Mouse (Mus musculus): ENCODE measurements around the gene Becn1. TPM values are rescaled to one million over a fixed set of nuclear protein-coding genes. Genes with fewer than 3 reads are reported as not detected.
A peak's percentile ranks its signal among the peaks of the same experiment; 100 is the strongest.

Gene Becn1
- total RNA-seq, 2 experiments from 2014 or later, result 210 to 218 TPM

GRCm38 (mm10) chr11:101262272-101262967 is 39.7 kb downstream of the Becn1 start:
- DNase-seq (ENCODE audit: extremely low spot score in 1 of 2, low spot score in 2 of 2), result no peak
- Histone ChIP-seq H3K4me3 (no peak overlapping the region), H3K27ac (no peak overlapping the region)
- intact Hi-C loops (cut with DNase I), result loop anchor here (2.0 kb wide), 1 partner anchor 14 kb away; no protein-coding TSS in a partner anchor
- TF ChIP-seq CTCF (IDR thresholded peaks at IDR 0.05), result no peak

GRCm38 (mm10) chr11:101260826-101261380 is 41.2 kb downstream of the Becn1 start:
- no peak for DNase-seq (ENCODE audit: extremely low spot score in 1 of 2, low spot score in 2 of 2)
- Histone ChIP-seq H3K27ac (peak overlapping the region; percentile 19; the same call in 1 of the 2 replicates), H3K4me3 (peak overlapping the region; percentile 53)
- intact Hi-C loops (cut with DNase I), result no loop called here
- TF ChIP-seq CTCF (IDR thresholded peaks at IDR 0.05), result no peak

GRCm38 (mm10) chr11:101259948-101260825 is 41.9 kb downstream of the Becn1 start, which contains the start of gene Wnk4:
Wnk4 (plus strand) TSS chr11:101260567.
- TF ChIP-seq CTCF (IDR thresholded peaks at IDR 0.05), result no peak
- Histone ChIP-seq H3K4me3 (peak within 1 kb of the TSS; percentile 53), H3K27ac (peak within 1 kb of the TSS; percentile 19; the same call in 1 of the 2 replicates)
- intact Hi-C loops (cut with DNase I), result no loop called here
- peak in 1 of 2 experiments; percentile 30 for DNase-seq (ENCODE audit: extremely low spot score in 1 of 2, low spot score in 2 of 2)

DNA sequence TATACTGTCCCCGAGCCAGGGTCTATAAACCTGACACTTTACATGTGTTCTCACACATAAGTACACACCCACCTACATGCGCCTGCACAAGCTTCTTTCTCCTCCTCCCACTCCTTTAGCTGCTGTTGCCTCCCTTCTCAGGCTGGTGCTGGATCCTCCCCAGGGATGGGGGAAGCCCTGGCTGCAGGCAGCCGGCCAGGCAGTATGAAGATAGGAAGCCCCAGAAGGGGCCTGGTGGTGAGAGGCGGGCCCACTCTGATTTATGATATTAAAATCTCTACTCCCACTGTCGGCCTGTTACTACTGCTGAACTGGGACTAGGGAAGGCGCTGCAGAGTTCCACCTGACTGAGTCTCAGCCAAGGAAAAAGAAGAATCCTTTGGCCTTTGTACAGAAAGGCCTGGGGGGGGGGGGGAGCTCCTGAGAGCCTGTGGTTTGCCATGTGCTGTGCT is 42.8 kb downstream of the Becn1 start:
- DNase-seq (ENCODE audit: extremely low spot score in 1 of 2, low spot score in 2 of 2), result peak; percentile 49 to 68
- TF ChIP-seq CTCF (IDR thresholded peaks at IDR 0.05), result no peak
- Histone ChIP-seq H3K4me3 (no peak overlapping the region), H3K27ac (no peak overlapping the region)
- intact Hi-C loops (cut with DNase I), result no loop called here

- intact Hi-C loops (cut with DNase I), result no loop called here
- no peak for TF ChIP-seq CTCF (IDR thresholded peaks at IDR 0.05)
- no peak for DNase-seq (ENCODE audit: extremely low spot score in 1 of 2, low spot score in 2 of 2)
- Histone ChIP-seq H3K4me3 (no peak overlapping the region), H3K27ac (no peak overlapping the region)
These were observed 46.0 kb downstream of the Becn1 start for GRCm38 (mm10) chr11:101255826-101256775.

- H3K27ac ChIP-seq, result peak within 1 kb of the TSS; percentile 93
- intact Hi-C loops (cut with DNase I), result loop anchor here (1.0 to 2.0 kb wide), 2 partner anchors 25 to 48 kb away; partner anchors contain the start of genes Becn1, Cntd1 and Coa3
These were observed 48.3 kb downstream of the Becn1 start, which contains the start of gene Vps25 for GRCm38 (mm10) chr11:101253613-101254389. Vps25 (plus strand) TSS chr11:101253707.

DNA sequence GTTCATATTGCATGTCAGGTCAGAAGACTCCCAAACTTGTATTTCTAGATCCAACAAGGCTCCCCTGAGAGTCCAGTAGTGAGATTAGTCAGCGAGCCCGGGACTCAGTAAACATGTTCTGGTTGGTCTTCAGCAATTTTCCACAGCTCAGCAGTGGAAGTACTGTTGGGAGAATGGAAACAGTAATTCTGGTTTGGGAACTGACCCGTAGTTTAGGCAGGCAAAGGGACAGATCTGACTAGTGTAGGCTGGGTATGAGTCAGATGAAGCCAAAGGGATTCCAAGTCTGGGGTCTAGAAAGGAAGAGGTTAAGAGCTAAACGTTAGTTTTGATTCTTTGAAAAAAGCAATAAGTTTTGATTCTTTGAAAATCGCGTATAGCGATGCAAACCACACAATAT is 49.1 kb downstream of the Becn1 start:
- intact Hi-C loops (cut with DNase I), result loop anchor here (1.0 to 2.0 kb wide), 2 partner anchors 26 to 49 kb away; partner anchors contain the start of genes Becn1, Cntd1 and Coa3
- DNase-seq (ENCODE audit: extremely low spot score in 1 of 2, low spot score in 2 of 2), result no peak
- Histone ChIP-seq H3K27ac (peak overlapping the region; percentile 93), H3K4me3 (peak overlapping the region; percentile 91)
- no peak for TF ChIP-seq CTCF (IDR thresholded peaks at IDR 0.05)

More at GRCm38 (mm10) chr11:101253613-101254389, 48.3 kb downstream of the Becn1 start, which contains the start of gene Vps25:
- DNase-seq (ENCODE audit: extremely low spot score in 1 of 2, low spot score in 2 of 2), result peak; percentile 85
- H3K4me3 ChIP-seq, result peak within 1 kb of the TSS; percentile 91
- peak; percentile 6 for TF ChIP-seq CTCF (IDR thresholded peaks at IDR 0.05)

- intact Hi-C loops (cut with DNase I), result no loop called here
These were observed 51.1 kb downstream of the Becn1 start for GRCm38 (mm10) chr11:101251031-101251430.

GRCm38 (mm10) chr11:101248258-101248994 is 53.7 kb downstream of the Becn1 start:
- peak; percentile 66 for TF ChIP-seq CTCF (IDR thresholded peaks at IDR 0.05)
- DNase-seq (ENCODE audit: extremely low spot score in 1 of 2, low spot score in 2 of 2), result peak; percentile 55 to 65
- intact Hi-C loops (cut with DNase I), result loop anchor here (1.0 kb wide), 2 partner anchors 20 to 36 kb away; no protein-coding TSS in a partner anchor
- H3K4me3 ChIP-seq, result no peak overlapping the region
- H3K27ac ChIP-seq, result peak overlapping the region; percentile 45

More at GRCm38 (mm10) chr11:101251031-101251430, 51.1 kb downstream of the Becn1 start:
- no peak for TF ChIP-seq CTCF (IDR thresholded peaks at IDR 0.05)
- H3K4me3 ChIP-seq, result no peak overlapping the region
- no peak for DNase-seq (ENCODE audit: extremely low spot score in 1 of 2, low spot score in 2 of 2)
- no peak overlapping the region for H3K27ac ChIP-seq

All from left cerebral cortex, adult 2 months (tissue).